Mouse (Mus musculus) thymus, postnatal 14 days (tissue): ENCODE results near the gene Pfkm.

ENCODE experiments used
- DNase-seq: peaks from one replicate; pipeline ENCODE4 v3.0.0; 2021

Gene Pfkm

GRCm38 (mm10) chr15:98142515-98142914, 50.1 kb downstream of the Pfkm start:
- DNase-seq, result no peak

GRCm38 (mm10) chr15:98144861-98145507, 52.6 kb downstream of the Pfkm start:
- DNase-seq, result no peak

- DNase-seq, result peak; percentile 93
Observed at GRCm38 (mm10) chr15:98145559-98146181, 53.3 kb downstream of the Pfkm start.

- no peak for DNase-seq
Observed at GRCm38 (mm10) chr15:98148356-98148755, 56.0 kb downstream of the Pfkm start.

GRCm38 (mm10) chr15:98149166-98149602, 56.8 kb downstream of the Pfkm start:
- DNase-seq, result no peak

- no peak for DNase-seq
Observed at GRCm38 (mm10) chr15:98152916-98153315, 60.5 kb downstream of the Pfkm start.

- DNase-seq, result peak; percentile 38
Observed at GRCm38 (mm10) chr15:98153625-98154024, 61.2 kb downstream of the Pfkm start.

GRCm38 (mm10) chr15:98154146-98154545, 61.8 kb downstream of the Pfkm start:
- DNase-seq, result no peak

GRCm38 (mm10) chr15:98154631-98155030, 62.2 kb downstream of the Pfkm start:
- DNase-seq, result no peak

- DNase-seq, result no peak
Observed at GRCm38 (mm10) chr15:98155272-98155671, 62.9 kb downstream of the Pfkm start.

GRCm38 (mm10) chr15:98155944-98156343, 63.6 kb downstream of the Pfkm start:
- no peak for DNase-seq

GRCm38 (mm10) chr15:98157253-98157652, 64.9 kb downstream of the Pfkm start:
- no peak for DNase-seq

GRCm38 (mm10) chr15:98161026-98161805, 68.8 kb downstream of the Pfkm start:
- DNase-seq, result no peak

GRCm38 (mm10) chr15:98162561-98162960, 70.2 kb downstream of the Pfkm start:
- no peak for DNase-seq

GRCm38 (mm10) chr15:98165525-98165924, 73.1 kb downstream of the Pfkm start, which contains the start of gene Asb8:
Gene Asb8, minus strand, starts transcription at chr15:98165625.
- no peak for DNase-seq

- no peak for DNase-seq
Observed at GRCm38 (mm10) chr15:98166963-98167644, 74.7 kb downstream of the Pfkm start, which contains the start of gene Ccdc184. Gene Ccdc184, plus strand, starts transcription at chr15:98167158.

GRCm38 (mm10) chr15:98167645-98168621, 75.5 kb downstream of the Pfkm start:
- DNase-seq, result peak; percentile 82

- peak; percentile 4 for DNase-seq
Observed at GRCm38 (mm10) chr15:98168622-98169004, 76.2 kb downstream of the Pfkm start.

GRCm38 (mm10) chr15:98170365-98170764, 78.0 kb downstream of the Pfkm start:
- no peak for DNase-seq

- DNase-seq, result no peak
Observed at GRCm38 (mm10) chr15:98170917-98171316, 78.5 kb downstream of the Pfkm start.

GRCm38 (mm10) chr15:98172113-98172512, 79.7 kb downstream of the Pfkm start:
- DNase-seq, result no peak

- DNase-seq, result peak; percentile 14
Observed at GRCm38 (mm10) chr15:98173821-98174220, 81.4 kb downstream of the Pfkm start.
